Mouse (Mus musculus) liver, embryonic 11.5 days (tissue): Measurements from ENCODE around the gene Scamp5. TPM values are rescaled to one million over a fixed set of nuclear protein-coding genes. Genes with fewer than 3 reads are reported as not detected.
"Not testable (repeated sequence)": the region's sequence is repeated elsewhere in the genome, so short reads cannot be mapped to it uniquely, and the experiment has no call there.

Source experiments
- ATAC-seq: fragments of 200-750 bp; cut with Nextera tagmentation; replicated peaks from 2 replicates; pipeline ENCODE4 v1.8.0; 2017; ENCODE audit warnings: moderate number of reproducible peaks, mild to moderate bottlenecking, moderate TSS enrichment, moderate library complexity; ENCODE audit not compliant: low FRiP score
- DNase-seq: peaks from one replicate; pipeline ENCODE4 v3.0.0-alpha.2; 2017; ENCODE audit warnings: low spot score
- H3K27ac ChIP-seq: fragments of 300-500 bp; sonication (generic); 2 replicates; pipeline ENCODE4 v1.5.1; 2014; ENCODE audit warnings: mild to moderate bottlenecking, low read depth, low read length, control low read depth
- H3K27me3 ChIP-seq: fragments of 300-500 bp; sonication (generic); replicated peaks from 2 replicates; pipeline ENCODE4 v1.6.1; 2014; ENCODE audit warnings: low read length, mixed read lengths; ENCODE audit not compliant: control insufficient read depth, insufficient read depth
- H3K36me3 ChIP-seq: fragments of 300-500 bp; sonication (generic); 2 replicates; pipeline ENCODE4 v1.6.1; 2014; ENCODE audit warnings: mild to moderate bottlenecking, low read length, moderate library complexity, mixed read lengths; ENCODE audit not compliant: control insufficient read depth, insufficient read depth
- H3K4me1 ChIP-seq: fragments of 300-500 bp; sonication (generic); replicated peaks from 2 replicates; pipeline ENCODE4 v1.6.1; 2014; ENCODE audit warnings: low read length, mixed read lengths; ENCODE audit not compliant: control insufficient read depth, insufficient read depth
- H3K4me2 ChIP-seq: fragments of 300-500 bp; sonication (generic); 2 replicates; pipeline ENCODE4 v1.6.1; 2014; ENCODE audit warnings: mild to moderate bottlenecking, control low read depth, moderate library complexity
- H3K4me3 ChIP-seq: fragments of 300-500 bp; sonication (generic); 2 replicates; pipeline ENCODE4 v1.5.1; 2014; ENCODE audit warnings: low read depth, low read length, control low read depth
- H3K9ac ChIP-seq: fragments of 300-500 bp; sonication (generic); 2 replicates; pipeline ENCODE4 v1.6.1; 2014; ENCODE audit warnings: low read depth, low read length, control low read depth
- H3K9me3 ChIP-seq: fragments of 300-500 bp; sonication (generic); 2 replicates; pipeline ENCODE4 v1.6.1; 2016; ENCODE audit warnings: low read length, inconsistent platforms, mixed read lengths; ENCODE audit not compliant: control insufficient read depth
- WGBS: fragments of 180-500 bp; shearing (Covaris S2); extraction: QIAGEN DNeasy Blood & Tissue Kit; methylation state at CpG from one replicate; pipeline ENCODE4 v1.1.7; 2014; 5-methylcytosine and 5-hydroxymethylcytosine counted together
- polyA plus RNA-seq: library from polyadenylated mRNA; unstranded; fragments of >200 nt; fragmentation: Nextera tagmentation; extraction: Ambion mirVana; gene quantifications from 2 replicates; pipeline ENCODE4 v1.2.1, GENCODE M21; 2014

The Scamp5 gene
- polyA plus RNA-seq, 1 experiment from 2014 or later: 9.7 TPM

DNA sequence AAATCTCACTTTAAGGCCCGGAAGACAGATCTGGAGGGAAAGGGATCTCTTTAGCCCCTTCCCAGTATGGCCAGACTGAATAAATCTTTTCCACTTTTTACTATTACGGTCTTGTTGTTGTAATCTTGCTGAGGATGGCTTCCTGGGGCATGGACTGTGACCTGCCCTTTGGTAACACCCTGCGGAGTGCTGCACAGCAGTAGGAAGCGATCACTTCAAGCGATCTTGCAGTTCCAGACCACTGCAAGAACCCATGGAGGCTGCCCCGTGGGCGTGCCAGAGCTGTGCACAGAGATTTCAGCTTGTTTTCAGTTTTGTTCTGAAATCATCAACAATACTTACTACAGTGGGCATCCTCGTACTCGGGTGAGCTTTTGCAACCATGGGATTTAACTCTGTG is 36.7 kb downstream of the Scamp5 start:
- Histone ChIP-seq H3K4me3 (no peak overlapping the region), H3K4me2 (no peak overlapping the region), H3K36me3 (0 out of 2 replicates have a peak, but pooled peaks cover 3% of the 10 kb centered on the region), H3K4me1 (peaks cover 24% of the 10 kb centered on the region), H3K9me3 (no peaks in the 10 kb centered on the region), H3K27ac (no peak overlapping the region), H3K27me3 (no peaks in the 10 kb centered on the region), H3K9ac (no peak overlapping the region)
- ATAC-seq: no peak
- no peak for DNase-seq
- 64% methylated on average over 9 of the region's 9 CpGs for WGBS

DNA sequence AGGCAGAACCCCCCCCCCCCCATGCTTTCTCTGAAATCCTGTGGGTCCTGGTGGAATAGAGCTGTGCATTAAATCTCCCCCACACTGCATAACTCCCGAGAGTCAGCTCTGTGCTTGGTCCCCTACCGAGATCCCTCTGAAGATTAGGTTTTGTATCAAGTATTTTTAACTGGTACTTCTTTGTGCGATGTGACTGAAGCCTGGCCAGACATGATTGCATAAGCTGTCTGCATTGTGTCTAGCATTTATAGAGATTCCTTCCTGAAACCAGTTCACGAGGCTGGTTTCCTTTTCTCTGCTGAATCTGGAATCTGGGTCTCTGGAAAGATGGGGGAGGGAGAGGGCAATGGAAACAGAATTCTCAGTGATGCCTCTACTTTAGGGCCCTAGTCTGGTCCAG is 39.5 kb downstream of the Scamp5 start:
- H3K4me3 ChIP-seq: no peak overlapping the region
- DNase-seq: no peak
- 48% methylated on average over 4 of the region's 4 CpGs for WGBS
- no peak for ATAC-seq
- 0 out of 2 replicates have a peak, but pooled peaks cover 3% of the 10 kb centered on the region for H3K36me3 ChIP-seq
- peaks cover 15% of the 10 kb centered on the region for H3K4me1 ChIP-seq
- H3K4me2 ChIP-seq: no peak overlapping the region
- H3K27me3 ChIP-seq: no peaks in the 10 kb centered on the region
- no peaks in the 10 kb centered on the region for H3K9me3 ChIP-seq
- H3K27ac ChIP-seq: no peak overlapping the region
- no peak overlapping the region for H3K9ac ChIP-seq

GRCm38 (mm10) chr9:57427937-57428336 is 39.9 kb downstream of the Scamp5 start:
- Histone ChIP-seq H3K4me3 (no peak overlapping the region), H3K27ac (no peak overlapping the region), H3K4me1 (peaks cover 10% of the 10 kb centered on the region), H3K36me3 (no peaks in the 10 kb centered on the region), H3K9ac (no peak overlapping the region), H3K27me3 (no peaks in the 10 kb centered on the region), H3K4me2 (no peak overlapping the region), H3K9me3 (no peaks in the 10 kb centered on the region)
- DNase-seq (no peak), ATAC-seq (no peak)
- WGBS: 50% methylated on average over 4 of the region's 4 CpGs

DNA sequence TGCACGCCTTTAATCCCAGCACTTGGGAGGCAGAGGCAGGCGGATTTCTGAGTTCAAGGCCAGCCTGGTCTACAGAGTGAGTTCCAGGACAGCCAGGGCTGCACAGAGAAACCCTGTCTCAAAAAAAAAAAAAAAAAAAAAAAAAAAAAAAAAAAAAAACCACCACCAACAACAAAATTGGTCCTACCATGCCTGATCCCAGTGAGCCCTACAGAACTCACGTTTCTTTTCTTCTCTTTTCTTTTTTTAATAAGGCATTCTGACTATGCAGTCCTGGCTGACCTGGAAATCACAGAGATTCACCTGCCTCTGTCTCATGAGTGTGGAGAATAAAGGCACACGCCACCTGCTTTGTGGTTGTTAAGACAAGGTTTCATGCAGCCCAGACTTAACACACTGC is 40.7 kb downstream of the Scamp5 start:
- H3K4me3 ChIP-seq, H3K4me1 ChIP-seq, H3K9me3 ChIP-seq, H3K27me3 ChIP-seq, ATAC-seq, H3K4me2 ChIP-seq, DNase-seq, H3K27ac ChIP-seq, H3K9ac ChIP-seq, H3K36me3 ChIP-seq: not testable (repeated sequence)
- WGBS: 84% methylated on average over 4 of the region's 4 CpGs

GRCm38 (mm10) chr9:57425116-57425515 is 42.7 kb downstream of the Scamp5 start:
- Histone ChIP-seq H3K4me3 (no peak overlapping the region), H3K4me1 (peaks cover 21% of the 10 kb centered on the region), H3K9me3 (no peaks in the 10 kb centered on the region), H3K27ac (0 out of 2 replicates have a peak overlapping the region, but pooled peaks have one; percentile 32), H3K27me3 (no peaks in the 10 kb centered on the region), H3K9ac (no peak overlapping the region), H3K36me3 (no peaks in the 10 kb centered on the region), H3K4me2 (no peak overlapping the region)
- ATAC-seq (0 out of 2 replicates have a peak, but pooled peaks have one; percentile 44), DNase-seq (no peak)
- WGBS: 54% methylated on average over 3 of the region's 3 CpGs

DNA sequence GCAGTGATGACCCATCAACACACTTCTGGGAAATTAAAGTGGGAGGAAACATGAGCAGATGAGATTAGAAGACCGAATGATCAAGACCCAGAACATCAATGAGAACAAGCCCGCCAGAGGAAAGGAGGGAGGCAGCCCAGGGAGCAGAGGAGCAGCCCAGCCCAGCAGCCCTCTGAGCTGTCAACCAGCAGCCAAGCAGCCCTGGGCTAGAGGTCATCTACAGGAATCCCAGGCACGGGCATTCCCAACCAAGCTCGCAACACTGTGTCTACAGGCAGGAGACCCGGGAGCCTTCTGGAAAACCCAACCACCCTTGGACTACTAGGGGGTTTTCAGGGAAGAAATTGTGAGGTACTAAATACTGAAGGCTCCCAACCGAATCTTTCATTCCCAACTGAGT is 43.8 kb downstream of the Scamp5 start:
- Histone ChIP-seq H3K27ac (no peak overlapping the region), H3K4me2 (no peak overlapping the region), H3K9ac (no peak overlapping the region), H3K4me3 (no peak overlapping the region), H3K9me3 (no peaks in the 10 kb centered on the region), H3K27me3 (no peaks in the 10 kb centered on the region), H3K4me1 (peaks cover 21% of the 10 kb centered on the region), H3K36me3 (no peaks in the 10 kb centered on the region)
- ATAC-seq (no peak), DNase-seq (no peak)
- 55% methylated on average over 6 of the region's 6 CpGs for WGBS

DNA sequence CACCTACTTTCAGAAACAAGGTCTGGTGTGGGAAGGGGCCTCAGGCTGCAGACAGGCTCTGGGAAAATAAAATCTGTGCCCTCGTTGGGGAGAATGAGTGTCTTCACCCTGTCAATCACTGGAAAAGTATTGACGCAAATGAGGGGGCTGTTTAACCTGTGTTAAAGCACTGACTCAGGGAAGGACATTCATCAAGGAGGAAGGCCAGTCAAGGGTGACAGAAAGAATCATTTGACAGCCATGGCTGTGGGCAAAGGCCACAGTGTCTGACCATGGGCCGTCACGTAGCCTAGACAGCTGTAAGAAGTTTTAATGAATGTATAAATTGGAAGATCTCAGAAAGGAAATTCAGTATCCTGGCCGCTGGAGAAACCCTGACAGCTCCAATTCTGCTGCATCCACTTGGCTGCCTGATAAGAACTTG is 46.2 kb downstream of the Scamp5 start:
- no peaks in the 10 kb centered on the region for H3K36me3 ChIP-seq
- DNase-seq (no peak), ATAC-seq (no peak)
- peak overlapping the region; percentile 49 for H3K27ac ChIP-seq
- no peak overlapping the region for H3K4me2 ChIP-seq
- H3K9me3 ChIP-seq: no peaks in the 10 kb centered on the region
- H3K4me3 ChIP-seq: no peak overlapping the region
- H3K9ac ChIP-seq: no peak overlapping the region
- peaks cover 14% of the 10 kb centered on the region for H3K4me1 ChIP-seq
- no peaks in the 10 kb centered on the region for H3K27me3 ChIP-seq
- WGBS: 32% methylated on average over 5 of the region's 5 CpGs

DNA sequence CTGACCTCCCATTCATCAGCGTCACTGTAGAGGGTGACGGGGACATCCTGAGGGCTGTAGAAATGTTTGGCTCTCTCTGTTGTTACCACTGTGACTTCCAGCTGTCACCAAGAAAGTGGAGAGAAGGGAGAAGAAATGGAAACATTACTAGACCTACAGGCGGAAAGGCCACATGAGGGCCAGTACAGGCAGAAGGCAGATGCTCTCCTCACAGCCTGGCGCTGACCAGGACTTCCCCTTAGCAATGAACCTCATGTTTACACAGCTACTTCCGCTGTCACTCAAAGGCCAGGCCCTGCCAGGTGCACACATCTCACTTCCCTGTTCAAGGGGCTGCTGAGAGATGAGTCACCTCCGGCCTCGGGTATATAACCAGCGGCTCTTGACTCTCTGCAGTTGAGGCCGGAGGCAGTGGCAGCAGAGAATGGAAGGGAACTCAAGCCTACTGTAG is 46.7 kb downstream of the Scamp5 start:
- Histone ChIP-seq H3K27ac (peak overlapping the region; percentile 49), H3K9ac (no peak overlapping the region), H3K9me3 (no peaks in the 10 kb centered on the region), H3K4me3 (no peak overlapping the region), H3K4me1 (peaks cover 14% of the 10 kb centered on the region), H3K27me3 (no peaks in the 10 kb centered on the region), H3K4me2 (peak overlapping the region; percentile 3; the same call in 1 of the 2 replicates), H3K36me3 (no peaks in the 10 kb centered on the region)
- DNase-seq (peak; percentile 56), ATAC-seq (peak; percentile 70)
- WGBS: 30% methylated on average over 9 of the region's 9 CpGs

DNA sequence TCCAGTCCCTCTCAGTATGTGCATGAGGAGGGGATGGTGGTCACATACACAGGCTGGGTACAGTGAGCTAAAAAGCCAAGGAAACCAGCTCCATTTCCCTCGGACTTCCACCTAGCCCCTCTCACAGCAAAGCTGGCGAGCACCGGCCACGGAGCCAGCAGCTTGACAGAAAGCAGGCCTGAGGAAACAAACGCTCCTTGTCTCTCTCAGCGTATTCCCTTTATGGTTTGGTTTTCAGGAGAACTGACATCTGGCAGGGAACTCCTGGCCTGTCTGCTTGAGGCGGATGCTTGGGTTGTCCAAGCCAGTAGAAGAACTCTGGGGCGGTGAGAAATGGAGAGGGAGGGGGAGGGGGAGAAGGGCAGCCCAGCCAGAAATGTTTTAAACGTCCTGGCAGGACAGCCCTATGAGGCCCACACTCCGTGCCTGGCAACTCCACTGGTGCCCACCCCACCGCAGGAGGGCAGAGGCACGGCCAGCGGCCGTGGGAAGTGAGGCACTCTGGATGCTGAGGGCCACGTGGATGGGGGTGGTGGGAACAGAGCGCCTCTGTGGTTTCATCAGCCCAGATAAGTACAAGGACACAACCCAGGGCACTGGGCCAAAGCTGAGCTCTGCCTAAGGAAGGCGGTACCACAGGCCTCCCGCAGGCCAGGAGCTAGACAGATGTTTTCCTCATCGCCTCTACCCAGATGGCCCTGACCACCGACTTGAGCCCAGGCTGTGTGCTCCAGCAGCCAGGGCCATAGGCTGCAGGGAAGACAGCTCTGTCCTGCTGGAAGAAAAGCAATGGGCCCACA is 47.3 kb downstream of the Scamp5 start:
- ATAC-seq (peak; percentile 72), DNase-seq (peak; percentile 58)
- H3K4me3 ChIP-seq: no peak overlapping the region
- no peaks in the 10 kb centered on the region for H3K36me3 ChIP-seq
- peaks cover 14% of the 10 kb centered on the region for H3K4me1 ChIP-seq
- no peak overlapping the region for H3K9ac ChIP-seq
- H3K27ac ChIP-seq: peak overlapping the region; percentile 49
- no peaks in the 10 kb centered on the region for H3K27me3 ChIP-seq
- 31% methylated on average over 20 of the region's 20 CpGs for WGBS
- peak overlapping the region; percentile 3 for H3K4me2 ChIP-seq
- no peaks in the 10 kb centered on the region for H3K9me3 ChIP-seq
